Mouse (Mus musculus) G1E (cell line): Measurements from ENCODE around the gene Btg3.

Source experiments
- CTCF ChIP-seq: IDR thresholded peaks from 2 replicates; pipeline ENCODE4 v1.5.1; 2012; ENCODE audit warnings: low read depth, low read length, inconsistent platforms, mixed read lengths
- POLR2AphosphoS5 ChIP-seq: IDR thresholded peaks from 2 replicates; pipeline ENCODE4 v1.6.1; 2012; ENCODE audit warnings: low read depth, low read length, inconsistent platforms; ENCODE audit not compliant: insufficient replicate concordance
- TAL1 ChIP-seq: conservative IDR thresholded peaks from 2 replicates; pipeline ENCODE4 v1.6.1; 2012; ENCODE audit warnings: low read depth, low read length, inconsistent platforms, mixed read lengths

DNA sequence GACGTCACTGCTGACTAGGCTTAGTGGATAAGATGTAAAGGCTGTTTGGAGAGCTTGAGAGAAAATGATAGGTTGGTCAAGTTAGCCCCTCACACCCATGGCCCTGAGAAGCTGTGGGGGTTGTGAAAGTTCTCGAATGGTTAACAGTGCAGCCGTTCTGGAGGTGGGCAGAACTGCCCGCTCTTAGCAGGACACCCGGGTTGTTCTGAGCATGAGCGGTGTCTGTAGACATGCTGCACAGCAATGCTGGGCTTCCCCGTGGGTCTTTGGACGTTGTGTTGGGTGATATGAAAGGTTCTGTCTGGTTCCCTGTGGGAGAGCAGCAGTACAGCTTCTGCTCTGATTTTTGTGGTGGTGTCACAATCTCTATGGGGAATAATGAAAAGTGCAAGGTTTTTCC is 70.4 kb downstream of the Btg3 start:
- no peak for TF ChIP-seq CTCF
- TF ChIP-seq TAL1: no peak
- no peak for TF ChIP-seq POLR2AphosphoS5
